Mouse (Mus musculus) erythroblast, embryonic 14.5 days (primary cell): ENCODE data around the gene Polr2h. TPM values are rescaled to one million over a fixed set of nuclear protein-coding genes. Genes with fewer than 3 reads are reported as not detected.

Experiments used
- H3K27me3 ChIP-seq: 2 replicates; pipeline ENCODE4 v1.6.1; 2012; ENCODE audit warnings: inconsistent platforms; ENCODE audit not compliant: control insufficient read depth
- H3K36me3 ChIP-seq: 2 replicates; pipeline ENCODE4 v1.6.1; 2012; ENCODE audit warnings: mild to moderate bottlenecking, inconsistent platforms; ENCODE audit not compliant: control insufficient read depth
- H3K4me1 ChIP-seq: 2 replicates; pipeline ENCODE4 v1.6.1; 2012; ENCODE audit warnings: inconsistent platforms; ENCODE audit not compliant: control insufficient read depth
- H3K4me3 ChIP-seq: replicated peaks from 2 replicates; pipeline ENCODE3; 2012; ENCODE audit warnings: moderate library complexity, mild to moderate bottlenecking, inconsistent platforms
- H3K9me3 ChIP-seq: 2 replicates; pipeline ENCODE4 v1.6.1; 2012; ENCODE audit warnings: low read length, inconsistent platforms, mixed read lengths; ENCODE audit not compliant: control insufficient read depth
- GATA1 ChIP-seq: IDR thresholded peaks from 2 replicates; pipeline ENCODE4 v1.6.1; 2012; ENCODE audit warnings: low read length, inconsistent platforms, mixed read lengths
- TAL1 ChIP-seq: IDR thresholded peaks from 3 replicates; pipeline ENCODE4 v1.6.1; 2012; ENCODE audit warnings: low read length, inconsistent platforms, mixed read lengths
- polyA plus RNA-seq: library from polyadenylated mRNA; stranded (reverse); fragments of >175 nt; gene quantifications from 2 replicates; pipeline ENCODE4 v1.2.3, GENCODE M21; 2012

Gene Polr2h
- polyA plus RNA-seq, 1 experiment: 0.25 TPM

- no peaks in the 10 kb centered on the region for H3K36me3 ChIP-seq
- H3K4me3 ChIP-seq: no peak overlapping the region
- H3K27me3 ChIP-seq: peaks cover 55% of the 10 kb centered on the region
- peaks cover 3% of the 10 kb centered on the region for H3K9me3 ChIP-seq
- no peak for TF ChIP-seq GATA1
- H3K4me1 ChIP-seq: peaks cover 3% of the 10 kb centered on the region; the same call in 1 of the 2 replicates
These were observed 19.4 kb downstream of the Polr2h start for GRCm38 (mm10) chr16:20736823-20737222.

- 0 out of 2 replicates have a peak, but pooled peaks cover 1% of the 10 kb centered on the region for H3K4me1 ChIP-seq
- no peaks in the 10 kb centered on the region for H3K36me3 ChIP-seq
- no peak for TF ChIP-seq GATA1
- no peak for TF ChIP-seq TAL1
- H3K27me3 ChIP-seq: peaks cover 25% of the 10 kb centered on the region
- no peaks in the 10 kb centered on the region; the same call in 1 of the 2 replicates for H3K9me3 ChIP-seq
- no peak overlapping the region for H3K4me3 ChIP-seq
These were observed 22.4 kb downstream of the Polr2h start for GRCm38 (mm10) chr16:20739845-20740244.

GRCm38 (mm10) chr16:20746641-20747040 lies 29.2 kb downstream of the Polr2h start:
- H3K9me3 ChIP-seq: no peaks in the 10 kb centered on the region
- no peaks in the 10 kb centered on the region for H3K4me1 ChIP-seq
- H3K27me3 ChIP-seq: peaks cover 2% of the 10 kb centered on the region; the same call in 1 of the 2 replicates
- TF ChIP-seq GATA1: no peak
- H3K36me3 ChIP-seq: no peaks in the 10 kb centered on the region
- H3K4me3 ChIP-seq: no peak overlapping the region

GRCm38 (mm10) chr16:20750518-20750917 lies 33.1 kb downstream of the Polr2h start:
- Histone ChIP-seq H3K4me3 (no peak overlapping the region), H3K36me3 (no peaks in the 10 kb centered on the region)
- TF ChIP-seq GATA1: no peak
- no peak for TF ChIP-seq TAL1

GRCm38 (mm10) chr16:20756052-20756451 lies 38.6 kb downstream of the Polr2h start:
- H3K36me3 ChIP-seq: no peaks in the 10 kb centered on the region
- H3K4me3 ChIP-seq: no peak overlapping the region
- no peaks in the 10 kb centered on the region for H3K9me3 ChIP-seq
- no peaks in the 10 kb centered on the region for H3K4me1 ChIP-seq
- TF ChIP-seq GATA1 (no peak), TAL1 (no peak)
- H3K27me3 ChIP-seq: no peaks in the 10 kb centered on the region

More at GRCm38 (mm10) chr16:20750518-20750917, 33.1 kb downstream of the Polr2h start:
- Histone ChIP-seq H3K27me3 (peaks cover 2% of the 10 kb centered on the region; the same call in 1 of the 2 replicates), H3K4me1 (no peaks in the 10 kb centered on the region), H3K9me3 (no peaks in the 10 kb centered on the region)

GRCm38 (mm10) chr16:20757385-20757784 lies 39.9 kb downstream of the Polr2h start:
- Histone ChIP-seq H3K36me3 (no peaks in the 10 kb centered on the region), H3K4me1 (no peaks in the 10 kb centered on the region), H3K27me3 (no peaks in the 10 kb centered on the region), H3K9me3 (no peaks in the 10 kb centered on the region), H3K4me3 (no peak overlapping the region)
- TF ChIP-seq TAL1: no peak

- Histone ChIP-seq H3K27me3 (no peaks in the 10 kb centered on the region), H3K36me3 (no peaks in the 10 kb centered on the region), H3K4me3 (no peak overlapping the region), H3K9me3 (no peaks in the 10 kb centered on the region), H3K4me1 (no peaks in the 10 kb centered on the region)
- no peak for TF ChIP-seq TAL1
- TF ChIP-seq GATA1: no peak
These were observed 44.2 kb downstream of the Polr2h start for GRCm38 (mm10) chr16:20761681-20762080.

GRCm38 (mm10) chr16:20765244-20765643 lies 47.8 kb downstream of the Polr2h start:
- no peaks in the 10 kb centered on the region for H3K9me3 ChIP-seq
- no peaks in the 10 kb centered on the region for H3K36me3 ChIP-seq
- TF ChIP-seq TAL1 (no peak), GATA1 (no peak)
- H3K27me3 ChIP-seq: no peaks in the 10 kb centered on the region
- no peaks in the 10 kb centered on the region for H3K4me1 ChIP-seq
- no peak overlapping the region for H3K4me3 ChIP-seq

Other genes with a start within 250 kb of the Polr2h start
- gene Eif2b5, start 218.8 kb upstream of the Polr2h start, polyA plus RNA-seq: 0.70 and 0.73 TPM in 2 replicates
- 1.4 TPM in 2 replicates for gene Dvl3, start 200.7 kb upstream of the Polr2h start, polyA plus RNA-seq
- 16.9 TPM in 2 replicates for gene Ap2m1, start 182.2 kb upstream of the Polr2h start, polyA plus RNA-seq
- gene Abcf3, start 169.1 kb upstream of the Polr2h start, polyA plus RNA-seq: 0.73 and 2.6 TPM in 2 replicates
- gene Vwa5b2, start 128.2 kb upstream of the Polr2h start, polyA plus RNA-seq: 0.06 and 0.10 TPM in 2 replicates
- 0.24 and 0.43 TPM in 2 replicates for gene Eef1akmt4, start 106.1 kb upstream of the Polr2h start, polyA plus RNA-seq
- gene Gm49333, start 106.1 kb upstream of the Polr2h start, polyA plus RNA-seq: not detected in 2 replicates
- 1.2 and 1.4 TPM in 2 replicates for gene Alg3, start 105.9 kb upstream of the Polr2h start, polyA plus RNA-seq
- gene Camk2n2, start 96.4 kb upstream of the Polr2h start, polyA plus RNA-seq: not detected in 2 replicates
- not detected in 2 replicates for gene Ece2, start 87.8 kb upstream of the Polr2h start, polyA plus RNA-seq
- 19.6 and 22.4 TPM in 2 replicates for gene Psmd2, start 66.0 kb upstream of the Polr2h start, polyA plus RNA-seq
- gene Eif4g1, start 49.4 kb upstream of the Polr2h start, polyA plus RNA-seq: 37.6 and 54.8 TPM in 2 replicates
- gene Fam131a, start 24.4 kb upstream of the Polr2h start, polyA plus RNA-seq: 0.26 and 0.29 TPM in 2 replicates
- 1.8 and 3.3 TPM in 2 replicates for gene Clcn2, start 81 bp downstream of the Polr2h start, polyA plus RNA-seq
- not detected in 2 replicates for gene Chrd, start 15.5 kb downstream of the Polr2h start, polyA plus RNA-seq
- not detected in 2 replicates for gene Thpo, start 16.8 kb downstream of the Polr2h start, polyA plus RNA-seq